In the genomic region with DNA sequence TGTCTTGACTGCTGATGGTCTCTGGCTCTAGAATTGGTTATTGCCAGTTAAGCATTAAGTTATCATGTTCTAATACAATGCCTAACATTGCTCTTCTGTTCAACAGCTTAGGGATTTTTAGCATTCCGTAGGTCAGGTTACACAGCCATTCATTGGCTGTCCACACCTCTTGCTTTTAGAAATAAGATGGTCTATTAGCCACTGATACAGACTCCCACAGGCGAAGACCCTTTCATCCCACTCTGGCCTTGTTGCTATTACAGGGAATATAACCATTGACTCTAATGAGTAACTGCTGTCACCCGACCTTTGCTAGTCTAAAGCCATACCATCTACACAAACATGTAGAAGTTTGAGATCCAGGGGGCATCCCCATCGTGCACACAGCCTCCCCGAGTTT, we compare ENCODE assay signal across 28 mouse cellular contexts.
"Had no signal": no experiment of that assay in that cellular context is flagged by ENCODE, and none has a peak within 500 bp of the region (broad histone marks: within the 10 kb centered on the region; RNA-seq: fewer than 3 reads in every experiment).

No protein-coding gene starts in this region.

- H3K9me3 ChIP-seq: embryonic facial prominence, embryonic 15.5 days; forebrain, embryonic 15.5 days had no signal

- DNase-seq: cerebellum, adult 18-20 months; cerebellum, adult 2 months; cerebellum, adult 8-10 months; cerebellum, adult 9-10 months; cerebellum, adult 9-11 months; cerebellum, postnatal 10 days; cerebellum, postnatal 14 days; cerebellum, postnatal 25 days; cerebellum, postnatal 36 days; embryo, embryonic 11 days; forebrain, postnatal 0 days; gastrocnemius, adult 2 months; gastrocnemius, postnatal 10 days; gastrocnemius, postnatal 14 days; gastrocnemius, postnatal 25 days; gastrocnemius, postnatal 36 days; heart, adult 11 months had no signal

- H3K4me3 ChIP-seq: embryonic facial prominence, embryonic 10.5 days; embryonic facial prominence, embryonic 12.5 days; embryonic facial prominence, embryonic 13.5 days; embryonic facial prominence, embryonic 15.5 days; erythroblast, embryonic 14.5 days; forebrain, embryonic 10.5 days; forebrain, embryonic 12.5 days; forebrain, embryonic 13.5 days; forebrain, embryonic 15.5 days; gastrocnemius, adult 2 months had no signal

- H3K4me2 ChIP-seq: embryonic facial prominence, embryonic 12.5 days; embryonic facial prominence, embryonic 13.5 days; embryonic facial prominence, embryonic 15.5 days; forebrain, embryonic 12.5 days; forebrain, embryonic 13.5 days; forebrain, embryonic 15.5 days had no signal

- H3K36me3 ChIP-seq: embryonic facial prominence, embryonic 10.5 days; embryonic facial prominence, embryonic 12.5 days; embryonic facial prominence, embryonic 13.5 days; embryonic facial prominence, embryonic 15.5 days; forebrain, embryonic 10.5 days; forebrain, embryonic 12.5 days; forebrain, embryonic 15.5 days had no signal

- H3K27ac ChIP-seq: embryonic facial prominence, embryonic 10.5 days; embryonic facial prominence, embryonic 12.5 days; embryonic facial prominence, embryonic 13.5 days; embryonic facial prominence, embryonic 15.5 days; forebrain, embryonic 10.5 days; forebrain, embryonic 12.5 days; forebrain, embryonic 13.5 days; forebrain, embryonic 15.5 days; gastrocnemius, adult 2 months had no signal

- H3K4me1 ChIP-seq: embryonic facial prominence, embryonic 12.5 days; embryonic facial prominence, embryonic 13.5 days; embryonic facial prominence, embryonic 15.5 days; forebrain, embryonic 10.5 days; forebrain, embryonic 12.5 days; forebrain, embryonic 13.5 days; forebrain, embryonic 15.5 days had no signal

- H3K27me3 ChIP-seq: embryonic facial prominence, embryonic 12.5 days; embryonic facial prominence, embryonic 13.5 days; embryonic facial prominence, embryonic 15.5 days; forebrain, embryonic 12.5 days; forebrain, embryonic 13.5 days; forebrain, embryonic 15.5 days had no signal

- ATAC-seq: forebrain, embryonic 13.5 days; forebrain, embryonic 14.5 days; forebrain, embryonic 15.5 days; forebrain, embryonic 16.5 days; forebrain, postnatal 0 days had no signal

- H3K9ac ChIP-seq: embryonic facial prominence, embryonic 12.5 days; embryonic facial prominence, embryonic 13.5 days; embryonic facial prominence, embryonic 15.5 days; forebrain, embryonic 12.5 days; forebrain, embryonic 13.5 days; forebrain, embryonic 15.5 days; forebrain, postnatal 0 days had no signal
